ENCODE assay signal across 29 mouse cellular contexts in the genomic region with DNA sequence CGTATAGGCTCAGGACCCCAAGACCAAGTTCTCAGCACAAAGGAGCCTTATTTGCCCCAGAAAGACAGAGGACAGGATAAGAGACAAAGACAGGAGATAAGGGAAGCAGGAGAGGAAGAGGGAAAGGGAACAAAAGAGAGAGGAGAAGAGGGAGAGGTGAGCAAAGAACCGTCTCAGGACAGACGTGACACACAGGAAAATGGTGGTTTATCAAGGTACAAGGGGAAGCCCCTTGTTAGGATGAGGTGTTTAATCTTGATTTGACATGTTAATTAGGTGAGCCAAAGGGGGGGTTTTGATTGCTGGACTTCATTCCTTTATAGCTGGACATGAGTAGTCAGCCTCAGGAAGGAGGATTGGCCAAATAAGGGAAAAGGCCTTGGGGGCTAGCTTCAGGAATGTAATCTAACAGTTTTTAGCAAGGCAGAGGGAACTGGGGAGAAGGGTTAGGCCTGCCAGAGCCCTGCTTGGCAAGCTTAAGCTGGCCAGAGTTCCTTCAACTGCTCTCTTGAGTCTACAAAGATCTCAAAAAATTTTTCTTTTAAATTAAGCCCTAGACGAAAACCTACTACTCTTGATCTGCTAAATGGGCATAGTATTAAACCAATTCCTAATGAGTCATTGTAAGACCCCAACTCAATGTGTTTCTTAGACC. TPM values are rescaled to one million over a fixed set of nuclear protein-coding genes. Genes with fewer than 3 reads are reported as not detected.
A peak's percentile ranks its signal among the peaks of the same experiment; 100 is the strongest.
DNase-seq lines count a peak whose midpoint lies in the region; ATAC-seq lines count a peak whose summit lies in the region.
"Had no signal": no experiment of that assay in that cellular context is flagged by ENCODE, and none has a peak within 500 bp of the region (broad histone marks: within the 10 kb centered on the region; RNA-seq: fewer than 3 reads in every experiment).

No protein-coding gene starts in this region.

- no peak overlapping the region for H3K4me2 ChIP-seq in midbrain, embryonic 14.5 days (ENCODE audit: low read length)
- H3K4me2 ChIP-seq: heart, embryonic 12.5 days; hindbrain, embryonic 15.5 days; intestine, embryonic 15.5 days; liver, embryonic 12.5 days; midbrain, embryonic 13.5 days; stomach, embryonic 15.5 days had no signal

- no peaks in the 10 kb centered on the region for H3K9me3 ChIP-seq in midbrain, embryonic 14.5 days (ENCODE audit: control insufficient read depth, low read length)
- H3K9me3 ChIP-seq: heart, embryonic 12.5 days; hindbrain, embryonic 15.5 days; intestine, embryonic 15.5 days; liver, embryonic 12.5 days; midbrain, embryonic 13.5 days; stomach, embryonic 15.5 days had no signal

- 92% methylated on average over 4 of the region's 4 CpGs for WGBS in midbrain, embryonic 14.5 days

- no peak overlapping the region for H3K4me3 ChIP-seq in brown adipose tissue, adult 24 weeks (ENCODE audit: insufficient read depth, low read depth, low read length)
- H3K4me3 ChIP-seq in midbrain, embryonic 14.5 days (replicated peaks; ENCODE audit: low read depth, low read length) = no peak overlapping the region
- H3K4me3 ChIP-seq: heart, embryonic 12.5 days; hindbrain, embryonic 15.5 days; intestine, embryonic 15.5 days; liver, embryonic 12.5 days; midbrain, embryonic 13.5 days; stomach, embryonic 15.5 days had no signal

- H3K27me3 ChIP-seq in midbrain, embryonic 14.5 days (ENCODE audit: control insufficient read depth, insufficient read depth, low read length) = no peaks in the 10 kb centered on the region
- H3K27me3 ChIP-seq: heart, embryonic 12.5 days; hindbrain, embryonic 15.5 days; intestine, embryonic 15.5 days; liver, embryonic 12.5 days; midbrain, embryonic 13.5 days; stomach, embryonic 15.5 days had no signal

- no peak overlapping the region for H3K9ac ChIP-seq in midbrain, embryonic 14.5 days (replicated peaks; ENCODE audit: low read length)
- H3K9ac ChIP-seq: heart, embryonic 12.5 days; hindbrain, embryonic 15.5 days; intestine, embryonic 15.5 days; liver, embryonic 12.5 days; liver, postnatal 0 days; midbrain, embryonic 13.5 days; stomach, embryonic 15.5 days had no signal

- ATAC-seq in midbrain, embryonic 14.5 days (ENCODE audit: low FRiP score, low TSS enrichment) = no peak
- ATAC-seq: forebrain, embryonic 14.5 days; intestine, embryonic 15.5 days; liver, embryonic 12.5 days; liver, postnatal 0 days; midbrain, embryonic 13.5 days had no signal

- DNase-seq in adrenal gland, adult 2 months = peak; percentile 15
- no peak for DNase-seq in adrenal gland, adult 18-20 months (ENCODE audit: low spot score in 2 of 2)
- DNase-seq in ovary, adult 18-20 months (ENCODE audit: low spot score) = peak; percentile 41
- no peak for DNase-seq in ovary, postnatal 14 days (ENCODE audit: low spot score)
- DNase-seq in midbrain, embryonic 14.5 days = no peak
- no peak for DNase-seq in urinary bladder, postnatal 4 days (ENCODE audit: low spot score in 2 of 2)
- no peak for DNase-seq in retina, embryonic 14.5 days (ENCODE audit: low spot score)
- DNase-seq: cerebellum, adult 11 months; cerebellum, adult 9-10 months; cerebellum, postnatal 36 days; gastrocnemius, postnatal 25 days; heart, adult 18-20 months; heart, postnatal 4 days; kidney, adult 8-10 months; kidney, postnatal 4 days; left cerebral cortex, postnatal 4 days; liver, postnatal 0 days; right cerebral cortex, postnatal 25 days; thymus, postnatal 14 days had no signal

- peaks cover 11% of the 10 kb centered on the region; the same call in 1 of the 2 replicates for H3K36me3 ChIP-seq in midbrain, embryonic 14.5 days (ENCODE audit: control insufficient read depth, insufficient read depth, low read length)
- H3K36me3 ChIP-seq: stomach, embryonic 15.5 days had no signal

- peaks cover 26% of the 10 kb centered on the region for H3K4me1 ChIP-seq in brown adipose tissue, adult 24 weeks (ENCODE audit: control insufficient read depth, insufficient read depth, insufficient read length, low read length)
- peaks cover 11% of the 10 kb centered on the region for H3K4me1 ChIP-seq in midbrain, embryonic 14.5 days (ENCODE audit: control insufficient read depth, insufficient read depth, low read length)

- peak overlapping the region; percentile 92 for H3K27ac ChIP-seq in brown adipose tissue, adult 24 weeks (replicated peaks; ENCODE audit: low read depth, low read length)
- H3K27ac ChIP-seq in midbrain, embryonic 14.5 days (replicated peaks; ENCODE audit: low read depth, low read length) = no peak overlapping the region
- H3K27ac ChIP-seq: hindbrain, embryonic 15.5 days; intestine, embryonic 15.5 days; kidney, postnatal 0 days; liver, embryonic 12.5 days; macrophage; midbrain, embryonic 13.5 days; stomach, embryonic 15.5 days had no signal

RNA-seq across cellular contexts. Expression of gene Trappc6b, which starts 5.9 kb away (rescaled TPM):
- total RNA-seq in adrenal gland, adult 2 months (2021) = 10 to 100 TPM; 83.5 to 90.5 TPM
- 86.1 and 101 TPM in 2 replicates for polyA plus RNA-seq in adrenal gland, adult 2 months (2012; rRNA removed)
- total RNA-seq in adrenal gland, adult 18-20 months (2021) = 10 to 100 TPM; 87.2 to 90.5 TPM
- polyA plus RNA-seq in brown adipose tissue, adult 24 weeks (2012; ENCODE audit: insufficient read depth, insufficient read length, missing spikeins) = 97.3 and 120 TPM in 2 replicates
- polyA plus RNA-seq in midbrain, embryonic 14.5 days (2014; fragmentation: Nextera tagmentation; extraction: Ambion mirVana) = 114 and 139 TPM in 2 replicates

RNA-seq across cellular contexts. Expression of gene Pnn, which starts 11.4 kb away (rescaled TPM):
- total RNA-seq in adrenal gland, adult 2 months (2021) = 10 to 100 TPM; 28.9 to 51.7 TPM
- 5.2 and 6.1 TPM in 2 replicates for polyA plus RNA-seq in adrenal gland, adult 2 months (2012; rRNA removed)
- 10 to 100 TPM; 41.3 to 49.4 TPM for total RNA-seq in adrenal gland, adult 18-20 months (2021)
- polyA plus RNA-seq in brown adipose tissue, adult 24 weeks (2012; ENCODE audit: insufficient read depth, insufficient read length, missing spikeins) = 28.1 and 30.3 TPM in 2 replicates
- 66.9 and 77.6 TPM in 2 replicates for polyA plus RNA-seq in midbrain, embryonic 14.5 days (2014; fragmentation: Nextera tagmentation; extraction: Ambion mirVana)

RNA-seq across cellular contexts. Expression of gene Mia2, which starts 40.3 kb away (rescaled TPM):
- total RNA-seq in adrenal gland, adult 2 months (2021) = 100 to 1,000 TPM; 114 to 180 TPM
- polyA plus RNA-seq in adrenal gland, adult 2 months (2012; rRNA removed) = 20.8 and 31.9 TPM in 2 replicates
- total RNA-seq in adrenal gland, adult 18-20 months (2021) = 100 to 1,000 TPM in 1 of 2 experiments, 10 to 100 TPM in 1; 85.7 to 150 TPM
- polyA plus RNA-seq in brown adipose tissue, adult 24 weeks (2012; ENCODE audit: insufficient read depth, insufficient read length, missing spikeins) = 60.2 and 62.5 TPM in 2 replicates
- polyA plus RNA-seq in midbrain, embryonic 14.5 days (2014; fragmentation: Nextera tagmentation; extraction: Ambion mirVana) = 27.9 and 37.5 TPM in 2 replicates

RNA-seq across cellular contexts. Expression of gene Gemin2, which starts 42.1 kb away (rescaled TPM):
- total RNA-seq in adrenal gland, adult 2 months (2021) = 10 to 100 TPM in 1 of 2 experiments, 1 to 10 TPM in 1; 5.9 to 10.2 TPM
- polyA plus RNA-seq in adrenal gland, adult 2 months (2012; rRNA removed) = 1.1 and 1.5 TPM in 2 replicates
- total RNA-seq in adrenal gland, adult 18-20 months (2021) = 1 to 10 TPM; 7.4 to 7.7 TPM
- 5.0 and 5.6 TPM in 2 replicates for polyA plus RNA-seq in brown adipose tissue, adult 24 weeks (2012; ENCODE audit: insufficient read depth, insufficient read length, missing spikeins)
- 11.8 and 12.7 TPM in 2 replicates for polyA plus RNA-seq in midbrain, embryonic 14.5 days (2014; fragmentation: Nextera tagmentation; extraction: Ambion mirVana)

RNA-seq across cellular contexts. Expression of gene Sec23a, which starts 43.5 kb away (rescaled TPM):
- 10 to 100 TPM; 38.8 to 48.9 TPM for total RNA-seq in adrenal gland, adult 2 months (2021)
- 7.2 and 10.6 TPM in 2 replicates for polyA plus RNA-seq in adrenal gland, adult 2 months (2012; rRNA removed)
- total RNA-seq in adrenal gland, adult 18-20 months (2021) = 10 to 100 TPM; 32.6 to 46.9 TPM
- polyA plus RNA-seq in brown adipose tissue, adult 24 weeks (2012; ENCODE audit: insufficient read depth, insufficient read length, missing spikeins) = 15.7 and 16.2 TPM in 2 replicates
- 102 and 133 TPM in 2 replicates for polyA plus RNA-seq in midbrain, embryonic 14.5 days (2014; fragmentation: Nextera tagmentation; extraction: Ambion mirVana)

Comparison
In these comparisons a context has a peak if more than half of its experiments do, and no peak if none do; other contexts are left out.
1. DNase-seq: peak in adrenal gland, adult 2 months (single experiment) and ovary, adult 18-20 months (single experiment); none in adrenal gland, adult 18-20 months (0 of 2), ovary, postnatal 14 days (single experiment), midbrain, embryonic 14.5 days (single experiment), urinary bladder, postnatal 4 days (0 of 2) and retina, embryonic 14.5 days (single experiment).